Mouse (Mus musculus): ENCODE measurements at regions not wholly inside any gene's neighbourhood (a gene's known extent, or its start where the extent isn't known, plus 50 kb on each side); places are given as distances from the start of the nearest gene placed in this dataset.

DNA sequence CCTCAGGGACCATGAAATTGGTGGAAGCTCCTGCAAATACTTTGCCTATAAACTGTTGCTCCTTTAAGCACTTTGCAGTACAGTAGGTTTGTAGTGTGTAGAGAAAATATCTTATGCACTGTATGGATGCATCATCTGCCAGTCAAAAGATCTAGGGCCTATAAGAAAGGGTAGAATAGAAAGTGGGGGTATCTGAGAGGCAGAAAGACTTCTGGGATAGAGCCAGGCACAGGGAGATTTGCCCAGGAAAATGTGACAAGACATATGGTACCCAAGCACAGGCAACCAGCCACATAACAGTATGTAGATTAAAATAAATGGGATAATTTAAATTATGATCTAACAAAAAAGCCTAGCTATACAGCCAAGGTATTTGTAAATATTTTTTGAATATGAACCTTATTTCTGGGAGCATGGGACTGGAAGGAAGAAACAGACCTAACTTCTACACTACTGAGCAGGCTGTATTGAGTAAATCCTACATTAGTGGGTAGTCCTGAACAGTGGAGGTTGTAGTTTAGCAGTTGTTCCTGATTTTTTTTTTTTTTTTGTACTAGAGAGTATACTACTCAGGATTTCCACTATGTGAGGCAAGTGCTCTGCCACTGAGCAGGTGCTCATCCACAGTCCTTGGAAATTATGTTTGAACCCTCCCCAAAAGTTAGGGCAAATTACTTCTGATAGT, 754.1 kb downstream of the Hace1 start:
- no peak for DNase-seq (ENCODE audit: low spot score)

DNA sequence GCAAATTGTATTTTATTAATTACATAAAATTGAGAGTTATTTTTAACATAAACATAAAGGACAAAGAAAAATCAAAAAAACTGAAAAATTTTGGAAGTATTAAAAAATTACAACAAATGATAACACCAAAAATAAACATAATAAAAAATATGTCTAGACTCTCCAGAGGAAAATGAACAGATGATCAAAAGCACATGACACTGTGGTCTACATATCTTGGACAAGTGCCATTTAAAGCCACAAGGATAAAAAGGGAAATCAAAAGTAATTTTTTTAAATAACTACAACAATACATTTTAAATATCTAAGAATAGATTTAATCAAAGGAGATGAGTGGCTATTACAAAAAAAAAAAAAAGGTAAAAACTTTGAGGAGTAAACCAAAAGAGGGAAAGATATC, 755.6 kb downstream of the Hace1 start:
- DNase-seq (ENCODE audit: low spot score) = no peak

DNA sequence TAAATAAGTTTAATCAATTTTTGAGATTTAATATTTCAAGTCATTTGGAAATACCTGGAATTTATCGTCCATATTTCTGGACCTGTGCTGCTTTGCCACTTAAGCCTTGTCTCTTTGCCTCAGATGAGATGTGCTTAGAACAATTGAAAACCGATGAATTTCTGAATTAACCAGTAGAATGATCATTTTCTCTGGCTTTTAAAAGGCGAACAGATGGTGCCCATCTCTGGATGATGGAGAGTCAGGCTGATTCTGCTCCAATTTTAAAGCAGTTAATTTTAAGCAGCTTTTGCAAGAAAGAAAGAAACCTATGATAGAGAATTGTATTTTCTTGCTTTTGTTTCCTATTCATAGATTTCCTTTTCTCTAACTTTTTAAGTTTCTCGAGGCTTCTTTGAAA, 767.7 kb downstream of the Hace1 start:
- DNase-seq (ENCODE audit: low spot score) = no peak

DNA sequence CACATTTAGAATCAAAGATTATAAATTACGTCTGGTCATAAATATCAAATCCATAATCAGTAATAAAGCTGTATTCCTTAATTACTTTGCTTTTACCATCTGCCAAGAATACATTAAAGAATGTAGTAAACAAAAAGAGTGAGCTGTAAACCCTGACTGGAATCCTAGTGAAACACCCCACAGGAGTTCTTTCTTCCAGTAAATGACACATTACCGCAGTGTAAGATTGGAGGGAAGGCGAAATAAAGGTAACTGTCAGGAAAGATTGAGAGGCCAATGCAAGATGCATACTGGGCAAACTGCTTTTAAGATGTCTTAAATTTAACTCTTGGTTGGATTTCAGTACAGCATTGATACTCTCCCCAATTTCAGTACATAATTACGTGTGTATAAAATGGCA, 772.0 kb downstream of the Hace1 start:
- no peak for DNase-seq (ENCODE audit: low spot score)

DNA sequence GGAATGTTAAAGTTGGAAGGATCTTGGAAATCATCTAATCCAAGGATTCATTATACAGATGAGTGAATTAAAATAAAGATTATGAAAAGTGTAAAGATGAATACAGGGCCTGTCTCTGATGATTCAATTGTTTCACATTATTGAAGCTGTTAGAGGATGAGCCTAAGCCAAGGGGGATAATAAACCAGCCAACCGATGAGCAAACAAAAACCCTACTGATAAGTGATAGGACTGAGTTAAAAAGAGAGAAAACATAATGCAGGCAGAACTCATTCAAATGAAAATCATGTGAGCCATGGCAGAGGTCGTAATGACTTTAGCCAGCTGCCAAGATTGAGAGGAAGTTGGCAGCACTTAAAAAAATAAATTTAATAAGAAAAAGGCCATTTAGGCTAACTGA, 772.6 kb downstream of the Hace1 start:
- DNase-seq (ENCODE audit: low spot score) = no peak

DNA sequence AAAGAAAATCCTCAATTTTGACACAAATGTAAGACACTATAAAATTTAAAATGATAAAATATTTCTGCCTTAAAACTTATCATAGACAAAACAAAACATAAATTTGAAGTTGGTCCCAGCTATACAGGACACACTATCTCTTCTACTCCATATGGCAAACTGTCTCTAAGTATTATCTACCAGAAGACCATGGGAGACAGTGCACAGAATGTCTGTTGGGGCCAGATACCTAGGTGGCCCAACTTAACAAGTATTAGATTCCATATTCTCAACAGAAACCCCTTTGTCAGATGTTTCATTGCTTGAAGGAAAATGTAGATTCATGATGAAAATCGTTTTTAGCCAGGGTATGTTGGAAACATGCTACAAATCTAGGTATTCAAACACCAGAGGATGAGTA, 779.1 kb downstream of the Hace1 start:
- no peak for DNase-seq (ENCODE audit: low spot score)

DNA sequence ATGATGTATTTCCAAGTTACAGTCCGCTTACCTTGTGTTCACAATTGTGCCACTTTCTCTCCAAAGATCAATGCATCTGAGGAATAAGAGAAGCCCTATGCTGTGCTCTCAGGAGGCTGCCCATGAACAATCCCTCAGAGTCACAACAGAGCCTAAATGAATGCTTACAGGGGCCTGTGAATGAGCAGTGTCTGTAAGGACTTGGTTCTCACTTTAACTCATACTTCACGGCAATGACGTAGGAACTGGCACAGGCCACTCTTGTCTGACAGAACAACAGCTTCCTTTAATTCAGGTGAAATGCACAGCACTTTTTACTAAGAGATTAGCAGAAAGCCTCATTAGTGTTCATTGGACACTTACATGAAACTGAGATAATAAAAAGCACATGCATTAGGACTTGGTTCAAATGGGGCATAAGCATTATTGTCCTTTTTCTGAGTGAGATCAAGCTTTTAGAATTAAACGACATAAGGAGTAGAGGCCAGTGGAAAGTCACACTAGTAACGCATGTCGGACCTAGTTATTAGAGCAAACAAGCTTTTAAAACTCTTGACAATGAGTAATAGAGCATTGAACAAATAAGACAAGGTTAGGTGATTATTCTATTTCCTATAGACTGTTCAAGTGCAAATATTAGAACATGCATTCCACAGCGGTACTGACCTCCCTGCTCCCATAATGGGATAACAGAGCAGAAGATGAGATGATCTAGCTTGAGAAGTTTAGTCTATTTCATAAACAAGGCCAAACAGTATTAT, 796.3 kb downstream of the Hace1 start:
- no peak for DNase-seq (ENCODE audit: low spot score)

DNA sequence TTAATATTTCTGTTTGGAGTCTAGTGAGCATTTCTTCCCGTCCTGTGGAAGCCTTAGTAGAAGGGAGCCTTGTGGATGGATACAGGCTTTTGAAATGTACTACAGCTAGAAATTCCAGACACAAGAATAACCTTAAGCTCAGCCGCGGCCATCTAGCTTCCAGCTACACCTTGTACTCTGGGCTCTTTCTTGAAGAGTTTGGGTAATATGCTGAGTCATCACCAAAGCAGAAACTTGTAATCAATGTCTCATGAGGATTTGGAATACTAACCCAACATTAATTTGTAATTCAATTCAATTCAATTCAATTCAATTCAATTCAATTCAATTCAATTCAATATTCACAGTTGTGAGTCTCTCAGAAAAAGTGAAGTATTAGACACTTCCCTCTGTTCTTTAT, 797.0 kb downstream of the Hace1 start:
- no peak for DNase-seq (ENCODE audit: low spot score)

DNA sequence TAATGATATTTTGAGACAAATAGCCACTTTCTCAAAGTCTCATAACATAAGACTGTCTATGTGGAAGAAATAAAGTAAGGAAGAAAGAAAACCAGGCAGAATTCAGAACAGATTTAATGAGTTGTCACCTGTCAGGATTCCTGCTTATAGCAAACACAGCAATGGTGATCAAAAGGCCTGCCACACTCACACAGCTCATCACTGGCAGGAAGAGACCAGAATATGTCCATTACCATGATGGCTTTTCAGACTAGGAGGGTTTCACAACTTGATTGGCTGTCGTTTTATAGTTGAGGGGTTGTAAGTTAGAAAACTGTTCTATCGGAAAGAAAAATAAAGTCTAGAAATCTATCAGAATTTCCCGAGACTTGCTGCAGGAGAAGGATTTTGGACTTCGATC, 819.5 kb downstream of the Hace1 start:
- no peak for DNase-seq (ENCODE audit: low spot score)

DNA sequence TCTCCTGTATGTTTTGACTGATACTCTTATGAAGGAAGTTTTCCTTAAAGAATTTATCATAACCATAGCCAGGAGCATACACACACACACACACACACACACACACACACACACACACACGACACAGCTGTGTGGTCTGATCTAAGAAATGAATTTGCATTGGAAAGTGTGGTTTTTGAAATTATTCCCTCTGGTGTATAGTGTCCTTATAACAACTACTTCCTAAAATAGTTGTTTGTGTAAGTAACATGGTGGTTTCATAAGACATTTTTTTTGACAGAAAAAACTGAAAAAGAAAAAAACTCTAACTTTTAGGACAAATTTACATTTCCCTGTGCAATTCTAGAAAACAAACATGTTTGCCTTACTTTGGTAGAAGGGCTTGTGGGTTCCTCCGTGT, 826.3 kb downstream of the Hace1 start:
- DNase-seq (ENCODE audit: low spot score) = no peak
